Mouse (Mus musculus) megakaryocyte, embryonic 14.5 days (primary cell): ENCODE measurements around the gene Pkdcc.

Experiments used
- FLI1 ChIP-seq: IDR thresholded peaks from 2 replicates; pipeline ENCODE4 v1.6.1; 2012; ENCODE audit warnings: low read length, inconsistent platforms, mixed read lengths
- GATA1 ChIP-seq: IDR thresholded peaks from 3 replicates; pipeline ENCODE4 v1.6.1; 2012; ENCODE audit warnings: mixed read lengths, low read length, inconsistent platforms, borderline replicate concordance

GRCm38 (mm10) chr17:83182780-83183179 is 32.3 kb upstream of the Pkdcc start:
- TF ChIP-seq GATA1 (no peak), FLI1 (no peak)
